Mouse (Mus musculus): ENCODE data around the gene Matk. TPM values are rescaled to one million over a fixed set of nuclear protein-coding genes. Genes with fewer than 3 reads are reported as not detected.
"Not testable (repeated sequence)": the region's sequence is repeated elsewhere in the genome, so short reads cannot be mapped to it uniquely, and the experiment has no call there.

Gene Matk
- polyA plus RNA-seq, 1 experiment from 2014 or later = 14.8 TPM

- no peaks in the 10 kb centered on the region for H3K9me3 ChIP-seq (ENCODE audit: control insufficient read depth, low read length)
- WGBS = 89% methylated on average over 5 of the region's 5 CpGs
Measured at GRCm38 (mm10) chr10:81221402-81222015, 31.2 kb upstream of the Matk start.

GRCm38 (mm10) chr10:81223731-81224130 is 29.0 kb upstream of the Matk start:
- H3K36me3 ChIP-seq (ENCODE audit: control insufficient read depth, insufficient read depth, low read length) = peaks cover 66% of the 10 kb centered on the region

More at GRCm38 (mm10) chr10:81221402-81222015, 31.2 kb upstream of the Matk start:
- Histone ChIP-seq H3K27me3 (ENCODE audit: control insufficient read depth, insufficient read depth, low read length) (no peaks in the 10 kb centered on the region), H3K36me3 (ENCODE audit: control insufficient read depth, insufficient read depth, low read length) (peaks cover 81% of the 10 kb centered on the region), H3K4me1 (ENCODE audit: control insufficient read depth, insufficient read depth, low read length) (no peaks in the 10 kb centered on the region), H3K27ac (replicated peaks; ENCODE audit: low read depth, low read length) (no peak overlapping the region), H3K4me3 (replicated peaks; ENCODE audit: low read depth, low read length) (no peak overlapping the region), H3K9ac (replicated peaks; ENCODE audit: low read length) (no peak overlapping the region), H3K4me2 (ENCODE audit: low read length) (no peak overlapping the region)
- ATAC-seq (ENCODE audit: low FRiP score, low TSS enrichment) (no peak), DNase-seq (no peak)

GRCm38 (mm10) chr10:81229735-81230437 is 22.8 kb upstream of the Matk start:
- DNase-seq (peak; percentile 49), ATAC-seq (ENCODE audit: low FRiP score, low TSS enrichment) (peak; percentile 3; the same call in 1 of the 2 replicates)
- no peaks in the 10 kb centered on the region for H3K27me3 ChIP-seq (ENCODE audit: control insufficient read depth, insufficient read depth, low read length)
- H3K4me1 ChIP-seq (ENCODE audit: control insufficient read depth, insufficient read depth, low read length) = peaks cover 34% of the 10 kb centered on the region
- peak overlapping the region; percentile 92 for H3K27ac ChIP-seq (replicated peaks; ENCODE audit: low read depth, low read length)
- H3K9ac ChIP-seq (replicated peaks; ENCODE audit: low read length) = peak overlapping the region; percentile 88
- H3K4me2 ChIP-seq (ENCODE audit: low read length) = peak overlapping the region; percentile 77
- peak overlapping the region; percentile 85 for H3K4me3 ChIP-seq (replicated peaks; ENCODE audit: low read depth, low read length)
- WGBS = 7% methylated on average over 20 of the region's 20 CpGs
- peaks cover 14% of the 10 kb centered on the region for H3K36me3 ChIP-seq (ENCODE audit: control insufficient read depth, insufficient read depth, low read length)
- H3K9me3 ChIP-seq (ENCODE audit: control insufficient read depth, low read length) = no peaks in the 10 kb centered on the region

More at GRCm38 (mm10) chr10:81223731-81224130, 29.0 kb upstream of the Matk start:
- not testable (repeated sequence) for H3K9ac ChIP-seq (replicated peaks; ENCODE audit: low read length); DNase-seq; H3K27me3 ChIP-seq (ENCODE audit: control insufficient read depth, insufficient read depth, low read length); H3K4me1 ChIP-seq (ENCODE audit: control insufficient read depth, insufficient read depth, low read length); H3K9me3 ChIP-seq (ENCODE audit: control insufficient read depth, low read length); H3K4me2 ChIP-seq (ENCODE audit: low read length); H3K4me3 ChIP-seq (replicated peaks; ENCODE audit: low read depth, low read length); H3K27ac ChIP-seq (replicated peaks; ENCODE audit: low read depth, low read length); ATAC-seq (ENCODE audit: low FRiP score, low TSS enrichment)
- WGBS = 61% methylated on average over 2 of the region's 2 CpGs

- WGBS = 2% methylated on average over 27 of the region's 27 CpGs
- DNase-seq (peak; percentile 92), ATAC-seq (ENCODE audit: low FRiP score, low TSS enrichment) (peak; percentile 92)
- Histone ChIP-seq H3K27me3 (ENCODE audit: control insufficient read depth, insufficient read depth, low read length) (no peaks in the 10 kb centered on the region), H3K9ac (replicated peaks; ENCODE audit: low read length) (peak within 1 kb of the TSS; percentile 88), H3K4me1 (ENCODE audit: control insufficient read depth, insufficient read depth, low read length) (peaks cover 34% of the 10 kb centered on the region), H3K4me2 (ENCODE audit: low read length) (peak within 1 kb of the TSS; percentile 77), H3K4me3 (replicated peaks; ENCODE audit: low read depth, low read length) (peak within 1 kb of the TSS; percentile 85), H3K27ac (replicated peaks; ENCODE audit: low read depth, low read length) (peak within 1 kb of the TSS; percentile 92), H3K36me3 (ENCODE audit: control insufficient read depth, insufficient read depth, low read length) (peaks cover 9% of the 10 kb centered on the region), H3K9me3 (ENCODE audit: control insufficient read depth, low read length) (no peaks in the 10 kb centered on the region)
Measured at GRCm38 (mm10) chr10:81230438-81231332, 22.1 kb upstream of the Matk start, which contains the start of gene Atcay. Gene Atcay, minus strand, starts transcription at chr10:81230833.

- 43% methylated on average over 7 of the region's 7 CpGs for WGBS
- peak overlapping the region; percentile 42; the same call in 1 of the 2 replicates for H3K9ac ChIP-seq (replicated peaks; ENCODE audit: low read length)
- H3K27me3 ChIP-seq (ENCODE audit: control insufficient read depth, insufficient read depth, low read length) = no peaks in the 10 kb centered on the region
- H3K4me2 ChIP-seq (ENCODE audit: low read length) = peak overlapping the region; percentile 77
- no peak for DNase-seq
- peak overlapping the region; percentile 85; the same call in 1 of the 2 replicates for H3K4me3 ChIP-seq (replicated peaks; ENCODE audit: low read depth, low read length)
- H3K36me3 ChIP-seq (ENCODE audit: control insufficient read depth, insufficient read depth, low read length) = peaks cover 6% of the 10 kb centered on the region; the same call in 1 of the 2 replicates
- ATAC-seq (ENCODE audit: low FRiP score, low TSS enrichment) = no peak
- H3K9me3 ChIP-seq (ENCODE audit: control insufficient read depth, low read length) = no peaks in the 10 kb centered on the region
- peak overlapping the region; percentile 92 for H3K27ac ChIP-seq (replicated peaks; ENCODE audit: low read depth, low read length)
- H3K4me1 ChIP-seq (ENCODE audit: control insufficient read depth, insufficient read depth, low read length) = peaks cover 34% of the 10 kb centered on the region
Measured at GRCm38 (mm10) chr10:81231436-81231835, 21.3 kb upstream of the Matk start.

GRCm38 (mm10) chr10:81232580-81233225 is 20.0 kb upstream of the Matk start, which contains the start of gene Zfr2:
Gene Zfr2, plus strand, starts transcription at chr10:81233155.
- peaks cover 6% of the 10 kb centered on the region; the same call in 1 of the 2 replicates for H3K36me3 ChIP-seq (ENCODE audit: control insufficient read depth, insufficient read depth, low read length)
- H3K4me1 ChIP-seq (ENCODE audit: control insufficient read depth, insufficient read depth, low read length) = peaks cover 34% of the 10 kb centered on the region
- ATAC-seq (ENCODE audit: low FRiP score, low TSS enrichment) = peak; percentile 74
- H3K27me3 ChIP-seq (ENCODE audit: control insufficient read depth, insufficient read depth, low read length) = no peaks in the 10 kb centered on the region
- H3K9ac ChIP-seq (replicated peaks; ENCODE audit: low read length) = peak within 1 kb of the TSS; percentile 78
- WGBS = 9% methylated on average over 29 of the region's 29 CpGs
- H3K27ac ChIP-seq (replicated peaks; ENCODE audit: low read depth, low read length) = peak within 1 kb of the TSS; percentile 41; the same call in 1 of the 2 replicates
- no peaks in the 10 kb centered on the region for H3K9me3 ChIP-seq (ENCODE audit: control insufficient read depth, low read length)
- peak within 1 kb of the TSS; percentile 65 for H3K4me3 ChIP-seq (replicated peaks; ENCODE audit: low read depth, low read length)
- peak; percentile 91 for DNase-seq
- peak within 1 kb of the TSS; percentile 69 for H3K4me2 ChIP-seq (ENCODE audit: low read length)

- ATAC-seq (ENCODE audit: low FRiP score, low TSS enrichment) = peak; percentile 47
- Histone ChIP-seq H3K36me3 (ENCODE audit: control insufficient read depth, insufficient read depth, low read length) (peaks cover 6% of the 10 kb centered on the region; the same call in 1 of the 2 replicates), H3K27ac (replicated peaks; ENCODE audit: low read depth, low read length) (peak overlapping the region; percentile 41; the same call in 1 of the 2 replicates), H3K4me1 (ENCODE audit: control insufficient read depth, insufficient read depth, low read length) (peaks cover 30% of the 10 kb centered on the region), H3K27me3 (ENCODE audit: control insufficient read depth, insufficient read depth, low read length) (no peaks in the 10 kb centered on the region), H3K9me3 (ENCODE audit: control insufficient read depth, low read length) (no peaks in the 10 kb centered on the region), H3K9ac (replicated peaks; ENCODE audit: low read length) (peak overlapping the region; percentile 78), H3K4me2 (ENCODE audit: low read length) (peak overlapping the region; percentile 69), H3K4me3 (replicated peaks; ENCODE audit: low read depth, low read length) (peak overlapping the region; percentile 65)
- 2% methylated on average over 26 of the region's 28 CpGs for WGBS
- no peak for DNase-seq
Measured at GRCm38 (mm10) chr10:81233226-81233585, 19.5 kb upstream of the Matk start.

GRCm38 (mm10) chr10:81234206-81234605 is 18.5 kb upstream of the Matk start:
- Histone ChIP-seq H3K9ac (replicated peaks; ENCODE audit: low read length) (no peak overlapping the region), H3K36me3 (ENCODE audit: control insufficient read depth, insufficient read depth, low read length) (0 out of 2 replicates have a peak, but pooled peaks cover under 1% of the 10 kb centered on the region), H3K4me3 (replicated peaks; ENCODE audit: low read depth, low read length) (no peak overlapping the region), H3K9me3 (ENCODE audit: control insufficient read depth, low read length) (no peaks in the 10 kb centered on the region), H3K4me1 (ENCODE audit: control insufficient read depth, insufficient read depth, low read length) (peaks cover 20% of the 10 kb centered on the region), H3K27ac (replicated peaks; ENCODE audit: low read depth, low read length) (no peak overlapping the region), H3K27me3 (ENCODE audit: control insufficient read depth, insufficient read depth, low read length) (peaks cover 4% of the 10 kb centered on the region; the same call in 1 of the 2 replicates), H3K4me2 (ENCODE audit: low read length) (no peak overlapping the region)
- ATAC-seq (ENCODE audit: low FRiP score, low TSS enrichment) = no peak
- no peak for DNase-seq
- WGBS = 82% methylated on average over 6 of the region's 6 CpGs

Measured in midbrain, embryonic 14.5 days (tissue).